Mouse (Mus musculus) large intestine, adult 2 months (tissue): ENCODE data around the gene Slc6a19. TPM values are rescaled to one million over a fixed set of nuclear protein-coding genes. Genes with fewer than 3 reads are reported as not detected.

Experiments used
- DNase-seq: peaks from one replicate; pipeline ENCODE4 v3.0.0-alpha.2; 2012; ENCODE audit warnings: low read depth, low spot score
- WGBS: fragments of 180-500 bp; shearing (Covaris S2); methylation state at CpG from one replicate; pipeline ENCODE4 v1.1.7; 2018; 5-methylcytosine and 5-hydroxymethylcytosine counted together
- polyA plus RNA-seq: library from polyadenylated mRNA; depleted of rRNA; stranded (reverse); fragments of >200 nt; gene quantifications from 2 replicates; pipeline ENCODE4 v1.2.3, GENCODE M21; 2012; rRNA removed

The Slc6a19 gene
- polyA plus RNA-seq, 1 experiment = 278 TPM

DNA sequence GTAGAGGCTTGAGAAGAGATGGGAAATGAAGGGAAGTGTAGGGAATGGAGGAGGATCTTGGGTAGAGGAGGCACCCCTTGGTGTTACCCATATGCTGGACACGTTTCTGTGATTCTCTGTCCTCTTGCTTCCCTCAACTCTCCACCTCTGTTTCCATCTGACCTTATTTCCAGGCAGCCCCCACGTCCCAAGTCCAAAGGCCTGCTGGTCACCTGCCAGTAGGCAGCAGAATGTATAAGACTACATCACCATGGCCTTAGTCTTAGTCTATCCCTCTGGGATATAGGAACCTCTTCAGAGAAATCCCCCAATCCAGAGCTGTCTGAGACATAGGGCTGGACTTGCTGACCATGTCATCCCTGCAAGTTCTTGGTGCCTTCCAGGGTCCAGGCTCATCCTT lies 25.4 kb downstream of the Slc6a19 start:
- 65% methylated on average over 2 of the region's 2 CpGs for WGBS
- DNase-seq = no peak

DNA sequence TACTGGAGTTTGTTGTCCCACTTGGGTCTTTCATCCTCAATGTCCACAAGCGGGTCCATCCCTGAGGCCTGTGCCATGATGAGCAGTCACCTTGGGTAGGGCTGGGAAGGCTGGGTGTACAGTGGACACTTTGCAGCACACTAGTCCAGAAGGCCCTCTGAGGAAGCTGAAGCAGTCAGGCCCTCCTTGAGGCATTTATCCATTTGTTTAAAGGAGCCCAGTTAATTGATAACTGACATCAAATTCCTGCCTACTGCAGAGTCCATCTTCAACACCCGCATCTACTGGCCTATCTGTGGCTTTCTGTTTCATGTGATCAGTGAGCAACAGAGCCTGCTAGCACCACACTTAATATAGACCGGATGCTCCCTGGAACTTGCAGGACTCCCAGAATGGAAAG lies 26.8 kb downstream of the Slc6a19 start, which contains the start of gene Slc6a18:
Slc6a18 (minus strand) TSS at position 171 of the 400 bp plus-strand sequence.
- WGBS = 72% methylated on average over 3 of the region's 3 CpGs
- DNase-seq = no peak

DNA sequence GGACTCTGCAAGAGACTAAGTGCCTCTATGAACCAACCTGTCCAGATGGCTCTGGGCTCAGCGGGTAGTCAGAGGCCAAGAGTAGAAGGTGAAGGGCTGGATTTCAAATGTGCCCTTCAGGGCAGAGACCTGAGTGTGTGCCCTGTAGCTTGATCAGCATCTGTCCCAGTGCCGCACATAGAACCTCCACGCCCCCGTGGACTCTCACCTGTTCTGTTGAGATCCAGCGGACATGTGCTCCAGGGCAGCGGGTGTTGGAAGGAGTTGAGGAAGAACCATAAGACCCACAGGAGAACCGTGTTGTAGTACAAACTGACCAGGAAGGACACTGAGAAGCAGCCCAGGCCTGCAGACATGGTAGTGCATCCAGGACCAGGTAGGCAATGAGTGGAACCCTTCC lies 29.5 kb downstream of the Slc6a19 start:
- no peak for DNase-seq
- 84% methylated on average over 7 of the region's 7 CpGs for WGBS

DNA sequence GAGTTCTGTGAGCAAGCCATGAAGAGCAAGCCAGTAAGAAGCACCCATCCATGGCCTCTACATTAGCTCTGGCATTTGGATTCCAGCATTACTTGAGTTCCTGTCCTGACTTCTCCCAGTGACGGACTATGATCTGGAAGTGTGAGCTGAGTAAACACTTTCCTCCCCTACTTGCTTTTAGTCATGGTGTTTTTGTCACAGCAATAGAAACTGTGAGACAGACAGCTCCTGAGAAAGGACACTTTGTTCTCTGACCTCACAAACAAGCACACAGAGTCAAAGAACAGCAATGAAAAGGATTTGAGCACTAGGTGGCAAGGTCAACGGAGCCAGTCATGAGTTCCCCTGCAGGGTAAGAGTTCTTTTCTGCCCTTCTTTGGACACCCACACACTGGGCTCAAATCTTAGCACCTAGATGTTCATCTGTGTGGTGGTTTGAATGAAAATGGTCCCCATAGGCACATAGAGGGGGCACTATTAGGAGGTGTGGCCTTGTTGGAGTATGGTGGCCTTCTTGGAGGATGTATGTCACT lies 44.4 kb downstream of the Slc6a19 start:
- WGBS = 60% methylated on average over 2 of the region's 2 CpGs
- DNase-seq = no peak

DNA sequence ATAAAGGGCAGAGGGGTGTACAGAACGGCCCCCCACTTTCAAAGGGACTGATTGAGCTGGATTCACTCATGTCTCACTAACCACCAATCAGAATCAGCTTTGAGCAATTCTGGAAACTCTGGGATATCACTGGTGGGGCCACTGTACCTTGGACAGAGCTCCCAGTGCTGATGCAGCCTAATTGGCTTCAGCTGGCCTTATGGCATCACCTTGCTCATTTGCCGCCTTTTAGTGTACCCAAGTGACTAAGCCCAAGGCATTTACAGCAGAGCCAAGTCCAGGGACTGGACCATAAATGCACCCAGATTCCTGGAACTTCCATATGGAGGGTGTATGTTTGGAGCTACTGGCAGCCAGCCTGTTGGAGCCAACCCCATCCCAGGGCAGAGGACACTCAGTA lies 45.7 kb downstream of the Slc6a19 start:
- 29% methylated on average over 2 of the region's 2 CpGs for WGBS
- no peak for DNase-seq

DNA sequence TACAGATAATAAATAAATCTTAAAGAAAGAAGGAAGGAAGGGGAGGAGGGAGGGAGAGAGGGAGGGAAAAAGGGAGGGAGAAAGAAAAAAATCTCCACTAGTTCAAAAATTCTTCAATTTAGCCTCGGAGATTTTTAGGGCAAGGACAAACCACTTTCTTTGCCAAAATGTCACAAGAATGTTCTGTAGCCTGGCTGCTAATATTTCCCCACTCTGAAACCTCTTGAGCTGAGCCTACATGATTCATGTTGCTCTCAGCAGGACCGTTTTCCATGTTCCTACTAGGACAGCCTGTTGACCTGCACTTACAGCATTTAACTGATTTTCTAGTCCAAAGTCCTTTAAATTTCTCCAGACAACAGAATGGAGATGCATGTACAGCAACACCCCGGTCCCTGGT lies 49.7 kb downstream of the Slc6a19 start:
- 53% methylated on average over 3 of the region's 3 CpGs for WGBS
- no peak for DNase-seq

DNA sequence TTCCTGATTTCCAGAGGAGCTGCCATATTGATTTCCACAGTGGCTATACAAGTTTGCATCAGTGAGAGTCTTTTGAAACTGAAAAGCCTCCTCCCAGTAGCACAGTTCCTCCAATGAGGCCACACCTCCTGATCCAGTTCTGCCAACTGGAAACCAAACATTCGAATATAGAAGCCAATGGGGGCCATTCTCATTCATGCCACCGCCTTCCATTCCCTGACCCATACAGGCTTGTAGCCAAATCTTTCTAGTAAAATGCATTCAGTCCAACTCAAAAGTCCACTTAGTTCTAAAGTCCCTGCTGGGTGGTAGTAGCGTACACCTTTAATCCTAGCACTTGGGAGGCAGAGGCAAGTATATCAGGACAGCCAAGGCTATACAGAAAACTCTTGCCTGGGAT lies 51.4 kb downstream of the Slc6a19 start:
- DNase-seq = no peak
- 68% methylated on average over 3 of the region's 3 CpGs for WGBS

DNA sequence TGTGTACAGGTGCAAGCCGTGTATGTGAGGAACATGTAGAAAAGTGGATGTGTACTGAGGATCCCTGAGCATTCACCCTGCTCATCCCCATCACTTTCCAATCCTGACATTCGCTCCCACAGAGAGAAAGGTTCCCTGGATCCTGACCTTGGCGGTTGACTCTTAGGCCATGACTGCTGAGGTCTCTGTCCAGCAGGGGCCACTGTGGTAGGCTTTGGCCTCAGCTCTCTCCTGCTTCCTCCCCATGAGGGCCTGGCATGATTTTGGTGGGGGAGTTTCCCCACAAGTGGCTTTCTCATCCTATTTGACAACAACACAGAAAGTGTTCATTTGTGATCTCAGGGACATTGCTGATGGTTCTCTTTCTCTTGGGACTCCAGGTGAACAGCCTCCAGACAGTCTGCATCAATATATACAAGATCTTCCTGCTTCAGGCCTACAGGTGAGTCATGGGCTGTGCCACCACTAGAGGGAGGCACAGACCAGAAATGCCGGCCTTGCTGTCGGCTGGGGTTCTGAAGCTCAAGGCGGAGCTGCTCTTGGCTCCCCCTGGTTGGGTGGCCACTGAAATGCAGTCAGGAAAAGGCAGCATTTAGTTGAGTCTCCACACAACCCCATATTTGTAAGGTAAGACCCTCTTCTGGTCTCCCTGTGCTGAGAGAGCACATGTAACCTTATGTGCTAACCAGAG lies 58.1 kb downstream of the Slc6a19 start:
- WGBS = 44% methylated on average over 6 of the region's 6 CpGs

DNA sequence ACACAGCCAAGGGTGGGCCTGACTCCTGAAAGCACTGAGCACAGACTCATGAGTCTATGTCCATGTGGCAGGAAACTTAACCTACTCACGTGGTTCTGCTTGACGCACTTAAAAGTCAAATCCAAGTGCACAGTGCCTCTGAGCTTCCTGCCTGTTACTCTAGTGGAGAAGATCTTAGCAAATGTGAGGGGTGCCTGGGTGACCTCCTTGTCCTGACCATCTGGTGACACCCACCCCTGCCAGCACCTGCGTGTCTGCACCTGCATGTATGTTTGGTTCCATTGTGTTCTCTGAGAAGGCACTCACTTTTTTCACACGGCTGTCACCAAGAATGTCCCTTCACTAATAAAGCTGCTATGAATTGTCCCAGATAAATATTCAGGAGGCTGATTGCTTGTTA lies 63.4 kb downstream of the Slc6a19 start:
- DNase-seq = no peak
- WGBS = 89% methylated on average over 4 of the region's 4 CpGs

More for the DNA sequence above, 58.1 kb downstream of the Slc6a19 start:
- DNase-seq = no peak

DNA sequence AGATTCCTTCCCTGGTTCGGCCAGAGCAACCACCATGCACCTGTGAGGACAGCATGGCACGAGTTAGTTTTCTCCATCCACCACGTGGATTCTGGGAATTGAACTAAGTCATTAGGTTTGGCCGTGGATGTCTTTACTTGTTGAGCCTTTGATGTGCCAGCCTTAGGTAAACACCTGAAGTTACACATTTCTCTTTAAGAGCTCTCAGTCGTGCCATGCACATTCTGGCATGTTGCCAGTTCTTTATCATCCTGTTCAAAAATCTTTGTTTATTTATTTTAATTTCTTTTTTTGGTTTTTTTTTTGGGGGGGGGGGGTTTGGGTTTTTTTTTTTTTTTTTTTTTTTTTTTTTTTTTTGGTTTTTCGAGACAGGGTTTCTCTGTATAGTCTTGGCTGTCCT lies 66.8 kb downstream of the Slc6a19 start:
- 39% methylated on average over 5 of the region's 6 CpGs for WGBS

DNA sequence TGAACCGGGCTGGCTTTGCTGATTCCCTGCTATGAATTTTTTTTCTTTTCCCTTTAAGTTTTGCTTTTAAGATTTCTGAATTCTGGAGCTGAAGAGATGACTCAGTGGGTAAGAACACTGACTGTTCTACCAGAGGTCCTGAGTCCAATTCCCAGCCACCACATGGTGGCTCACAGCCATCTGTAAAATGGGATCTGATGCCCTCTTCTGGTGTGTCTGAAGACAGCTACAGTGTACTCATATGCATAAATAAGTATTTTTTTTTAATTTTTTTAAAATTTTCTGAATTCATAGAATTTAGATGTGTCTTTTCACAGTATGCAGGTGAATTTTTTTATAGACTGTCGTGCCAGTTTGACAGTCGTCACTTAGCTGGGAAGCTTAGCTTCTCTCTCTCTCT lies 72.8 kb downstream of the Slc6a19 start:
- DNase-seq = no peak
- WGBS = 93% methylated on average over 3 of the region's 3 CpGs

More for the DNA sequence above, 66.8 kb downstream of the Slc6a19 start:
- DNase-seq = no peak

Other genes with a start within 250 kb of the Slc6a19 start
- gene Lpcat1, start 237.7 kb downstream of the Slc6a19 start, polyA plus RNA-seq = 8.0 and 10.1 TPM in 2 replicates
- gene Slc6a3, start 168.1 kb downstream of the Slc6a19 start, polyA plus RNA-seq = 0.07 TPM in 1 of 2 replicates, not detected in the other
- 206 and 230 TPM in 2 replicates for gene Clptm1l, start 100.9 kb downstream of the Slc6a19 start, polyA plus RNA-seq
- 2.4 and 5.0 TPM in 2 replicates for gene Tert, start 78.0 kb downstream of the Slc6a19 start, polyA plus RNA-seq
- gene Slc6a18, start 26.8 kb downstream of the Slc6a19 start, polyA plus RNA-seq = 0.85 and 1.9 TPM in 2 replicates
- 74.3 and 141 TPM in 2 replicates for gene Slc12a7, start 28.2 kb upstream of the Slc6a19 start, polyA plus RNA-seq
- gene Nkd2, start 142.8 kb upstream of the Slc6a19 start, polyA plus RNA-seq = 14.6 and 17.4 TPM in 2 replicates
- 2.9 and 3.1 TPM in 2 replicates for gene Trip13, start 232.9 kb upstream of the Slc6a19 start, polyA plus RNA-seq
- 31.3 and 33.8 TPM in 2 replicates for gene Brd9, start 232.9 kb upstream of the Slc6a19 start, polyA plus RNA-seq